Mouse (Mus musculus): ENCODE results near the gene Tmem200c. TPM values are rescaled to one million over a fixed set of nuclear protein-coding genes. Genes with fewer than 3 reads are reported as not detected.

Gene Tmem200c
- total RNA-seq (2014; rRNA removed; ENCODE audit: low replicate concordance) (0.19 TPM in 1 of 2 replicates, not detected in the other), polyA plus RNA-seq (2015; fragmentation: Nextera tagmentation; extraction: Ambion mirVana) (not detected in 2 replicates)

DNA sequence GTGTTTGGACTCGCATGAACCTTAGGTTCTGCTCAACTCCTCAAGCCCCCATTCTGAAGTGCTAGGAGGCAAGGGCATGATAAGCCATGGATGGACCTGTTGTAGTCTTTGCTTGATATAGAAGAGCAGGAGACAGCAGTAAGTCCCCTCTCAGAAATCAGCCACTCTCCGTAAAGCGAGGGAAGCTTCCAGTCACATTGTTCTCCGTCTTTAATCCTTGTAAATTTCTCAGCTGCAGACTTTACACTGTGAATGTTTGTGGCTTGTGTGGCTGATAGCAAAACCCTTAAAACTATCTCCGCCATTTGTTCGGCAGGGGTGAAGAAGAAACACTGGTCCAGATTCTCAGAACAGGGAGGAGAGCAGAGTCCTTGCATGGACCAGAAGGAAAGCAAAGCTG lies at the start of gene Tmem200c:
TSS of gene Tmem200c (plus strand) at position 301 of the 400 bp plus-strand sequence.
- DNase-seq (ENCODE audit: low spot score) (no peak), ATAC-seq (ENCODE audit: insufficient read depth, low read depth) (no peak)
- Histone ChIP-seq H3K27me3 (ENCODE audit: control insufficient read depth, insufficient read depth, low read length) (no peaks in the 10 kb centered on the region), H3K4me2 (ENCODE audit: low read depth, low read length) (no peak within 1 kb of the TSS), H3K36me3 (replicated peaks; ENCODE audit: control insufficient read depth, insufficient read depth, low read length) (no peaks in the 10 kb centered on the region), H3K27ac (ENCODE audit: low read depth) (no peak within 1 kb of the TSS), H3K4me3 (ENCODE audit: low read depth, low read length) (no peak within 1 kb of the TSS), H3K9ac (replicated peaks; ENCODE audit: low read depth, low read length) (no peak within 1 kb of the TSS), H3K4me1 (ENCODE audit: control insufficient read depth, insufficient read depth) (no peaks in the 10 kb centered on the region), H3K9me3 (replicated peaks; ENCODE audit: control insufficient read depth, low read length) (no peaks in the 10 kb centered on the region)
- TF ChIP-seq EP300 (IDR thresholded peaks at IDR 0.05; ENCODE audit: low read depth) = no peak
- no peak for TF ChIP-seq CTCF (IDR thresholded peaks at IDR 0.05; ENCODE audit: low read depth)
- 70% methylated on average over 6 of the region's 6 CpGs for WGBS

DNA sequence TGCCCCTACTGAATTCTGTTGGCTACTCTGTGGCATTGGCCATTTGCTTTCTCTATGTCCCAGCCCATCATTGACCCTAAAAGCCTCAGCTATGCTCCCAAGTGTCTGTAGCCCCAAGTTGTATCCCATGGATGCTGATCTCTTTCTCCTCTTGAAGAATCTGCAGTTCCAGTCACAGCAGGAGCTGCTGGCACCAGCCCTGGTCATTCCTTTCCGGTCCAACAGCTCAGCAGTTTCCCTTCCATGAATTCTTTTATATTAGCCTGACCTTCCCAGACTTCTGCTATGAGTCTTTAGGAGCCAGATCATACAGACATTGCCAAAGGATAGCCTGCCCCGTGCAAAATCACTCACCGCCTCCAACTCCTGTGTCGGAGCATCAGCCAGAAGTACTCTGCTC lies 32.7 kb upstream of the Tmem200c start:
- 74% methylated on average over 4 of the region's 4 CpGs for WGBS
- no peak overlapping the region for H3K4me2 ChIP-seq (ENCODE audit: low read depth, low read length)
- H3K27ac ChIP-seq (ENCODE audit: low read depth) = no peak overlapping the region
- no peak overlapping the region for H3K4me3 ChIP-seq (ENCODE audit: low read depth, low read length)
- no peaks in the 10 kb centered on the region for H3K27me3 ChIP-seq (ENCODE audit: control insufficient read depth, insufficient read depth, low read length)
- TF ChIP-seq CTCF (IDR thresholded peaks at IDR 0.05; ENCODE audit: low read depth) (no peak), EP300 (IDR thresholded peaks at IDR 0.05; ENCODE audit: low read depth) (no peak)
- no peaks in the 10 kb centered on the region for H3K9me3 ChIP-seq (replicated peaks; ENCODE audit: control insufficient read depth, low read length)
- ATAC-seq (ENCODE audit: insufficient read depth, low read depth) (no peak), DNase-seq (ENCODE audit: low spot score) (no peak)
- H3K9ac ChIP-seq (replicated peaks; ENCODE audit: low read depth, low read length) = no peak overlapping the region
- no peaks in the 10 kb centered on the region for H3K4me1 ChIP-seq (ENCODE audit: control insufficient read depth, insufficient read depth)
- H3K36me3 ChIP-seq (replicated peaks; ENCODE audit: control insufficient read depth, insufficient read depth, low read length) = no peaks in the 10 kb centered on the region

DNA sequence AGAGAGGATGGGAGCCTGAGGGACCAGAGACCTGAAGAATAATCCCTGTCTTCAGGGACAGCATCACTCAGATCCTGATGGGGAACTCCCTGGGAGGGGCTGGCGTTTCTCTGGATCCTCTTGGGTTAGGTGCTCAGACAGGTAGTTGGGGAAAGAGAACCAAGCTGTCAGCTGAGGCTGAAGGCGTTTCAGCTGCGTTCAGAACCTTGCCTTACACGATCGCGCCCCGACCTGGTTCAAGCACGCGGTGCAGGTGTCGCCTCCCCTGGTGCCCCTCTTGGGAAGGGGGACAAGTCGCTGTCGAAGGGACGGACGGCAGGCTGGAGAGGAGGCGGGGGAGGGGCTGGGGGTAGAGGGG lies 10.2 kb downstream of the Tmem200c start:
- Histone ChIP-seq H3K4me3 (ENCODE audit: low read depth, low read length) (peak overlapping the region; percentile 51), H3K9ac (replicated peaks; ENCODE audit: low read depth, low read length) (no peak overlapping the region), H3K36me3 (replicated peaks; ENCODE audit: control insufficient read depth, insufficient read depth, low read length) (no peaks in the 10 kb centered on the region), H3K4me2 (ENCODE audit: low read depth, low read length) (peak overlapping the region; percentile 67), H3K4me1 (ENCODE audit: control insufficient read depth, insufficient read depth) (peaks cover 15% of the 10 kb centered on the region; the same call in 1 of the 2 replicates), H3K27me3 (ENCODE audit: control insufficient read depth, insufficient read depth, low read length) (peaks cover 79% of the 10 kb centered on the region), H3K9me3 (replicated peaks; ENCODE audit: control insufficient read depth, low read length) (no peaks in the 10 kb centered on the region), H3K27ac (ENCODE audit: low read depth) (no peak overlapping the region)
- TF ChIP-seq CTCF (IDR thresholded peaks at IDR 0.05; ENCODE audit: low read depth) = no peak
- TF ChIP-seq EP300 (IDR thresholded peaks at IDR 0.05; ENCODE audit: low read depth) = no peak
- 1% methylated on average over 10 of the region's 15 CpGs for WGBS
- DNase-seq (ENCODE audit: low spot score) (no peak), ATAC-seq (ENCODE audit: insufficient read depth, low read depth) (no peak)

DNA sequence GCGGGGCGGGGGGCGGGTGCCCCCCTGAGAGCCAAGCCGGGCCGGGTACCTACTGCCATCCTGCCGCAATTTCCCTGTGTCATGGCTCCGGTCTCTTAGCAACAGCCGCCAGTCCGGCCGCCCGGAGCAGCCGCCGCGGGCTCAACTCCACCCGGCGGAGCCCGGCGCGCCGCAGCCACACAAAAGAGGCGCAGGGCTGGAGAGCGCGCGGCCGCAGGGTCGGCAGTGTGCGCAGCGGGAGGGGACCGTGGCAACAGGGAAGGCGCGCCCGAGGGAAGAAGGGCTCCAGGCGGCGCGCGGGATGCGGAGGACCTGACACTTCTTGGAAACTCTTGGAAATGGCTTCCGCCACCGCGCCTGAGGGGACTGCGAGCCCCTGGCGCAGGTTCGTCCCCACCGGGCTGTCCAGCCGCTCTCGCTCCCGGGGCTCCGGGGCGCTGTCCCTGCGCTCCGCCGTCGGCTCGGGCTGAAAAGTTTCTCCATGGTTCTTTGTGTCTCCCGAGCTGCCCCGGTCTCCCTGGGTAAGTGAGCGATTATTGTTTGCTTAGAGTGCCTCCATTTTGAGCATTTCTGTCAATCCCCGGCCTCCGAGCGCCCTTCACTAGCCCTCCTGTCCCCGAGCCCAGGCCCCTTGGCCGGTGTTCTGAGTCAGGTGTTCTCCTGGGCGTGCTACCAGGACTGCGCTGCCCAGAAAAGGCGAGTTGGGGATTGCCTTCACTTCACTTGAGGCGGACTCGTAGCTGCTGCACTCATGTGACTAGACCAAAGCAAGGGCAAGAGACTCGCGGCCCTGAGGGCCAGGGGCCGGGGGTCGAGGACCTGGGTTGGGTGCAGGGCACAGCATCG lies 10.8 kb downstream of the Tmem200c start:
- no peak for TF ChIP-seq CTCF (IDR thresholded peaks at IDR 0.05; ENCODE audit: low read depth)
- no peak for TF ChIP-seq EP300 (IDR thresholded peaks at IDR 0.05; ENCODE audit: low read depth)
- under 1% methylated on average over 64 of the region's 72 CpGs for WGBS
- ATAC-seq (ENCODE audit: insufficient read depth, low read depth) = peak; percentile 39; the same call in 1 of the 2 replicates
- H3K9ac ChIP-seq (replicated peaks; ENCODE audit: low read depth, low read length) = no peak overlapping the region; the same call in 1 of the 2 replicates
- DNase-seq (ENCODE audit: low spot score) = no peak
- H3K36me3 ChIP-seq (replicated peaks; ENCODE audit: control insufficient read depth, insufficient read depth, low read length) = no peaks in the 10 kb centered on the region
- H3K4me3 ChIP-seq (ENCODE audit: low read depth, low read length) = peak overlapping the region; percentile 51
- no peak overlapping the region for H3K27ac ChIP-seq (ENCODE audit: low read depth)
- H3K4me2 ChIP-seq (ENCODE audit: low read depth, low read length) = peak overlapping the region; percentile 67
- peaks cover 19% of the 10 kb centered on the region; the same call in 1 of the 2 replicates for H3K4me1 ChIP-seq (ENCODE audit: control insufficient read depth, insufficient read depth)
- H3K27me3 ChIP-seq (ENCODE audit: control insufficient read depth, insufficient read depth, low read length) = peaks cover 81% of the 10 kb centered on the region
- H3K9me3 ChIP-seq (replicated peaks; ENCODE audit: control insufficient read depth, low read length) = no peaks in the 10 kb centered on the region

DNA sequence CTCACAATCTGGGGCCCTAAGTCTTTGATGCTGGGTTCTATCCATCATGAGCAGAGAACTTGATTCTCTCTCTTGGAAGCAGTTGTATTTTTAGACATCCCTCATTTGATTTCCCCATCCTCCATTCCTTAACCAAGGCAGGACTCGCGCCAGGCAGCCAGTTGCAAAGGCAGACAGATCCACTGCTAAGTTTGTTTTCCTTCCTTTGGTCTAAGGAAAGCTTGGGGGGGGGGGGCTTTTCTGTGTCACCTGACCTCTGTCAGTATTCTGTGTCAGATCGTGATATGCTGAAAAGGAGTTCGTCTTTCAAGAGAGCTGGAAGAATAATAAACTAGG lies 11.4 kb downstream of the Tmem200c start:
- H3K4me2 ChIP-seq (ENCODE audit: low read depth, low read length) = peak overlapping the region; percentile 67
- H3K4me1 ChIP-seq (ENCODE audit: control insufficient read depth, insufficient read depth) = peaks cover 19% of the 10 kb centered on the region; the same call in 1 of the 2 replicates
- DNase-seq (ENCODE audit: low spot score) (no peak), ATAC-seq (ENCODE audit: insufficient read depth, low read depth) (no peak)
- H3K9me3 ChIP-seq (replicated peaks; ENCODE audit: control insufficient read depth, low read length) = no peaks in the 10 kb centered on the region
- no peaks in the 10 kb centered on the region for H3K36me3 ChIP-seq (replicated peaks; ENCODE audit: control insufficient read depth, insufficient read depth, low read length)
- H3K27ac ChIP-seq (ENCODE audit: low read depth) = no peak overlapping the region
- peaks cover 79% of the 10 kb centered on the region for H3K27me3 ChIP-seq (ENCODE audit: control insufficient read depth, insufficient read depth, low read length)
- no peak overlapping the region for H3K9ac ChIP-seq (replicated peaks; ENCODE audit: low read depth, low read length)
- TF ChIP-seq EP300 (IDR thresholded peaks at IDR 0.05; ENCODE audit: low read depth) (no peak), CTCF (IDR thresholded peaks at IDR 0.05; ENCODE audit: low read depth) (no peak)
- H3K4me3 ChIP-seq (ENCODE audit: low read depth, low read length) = peak overlapping the region; percentile 51
- WGBS = 12% methylated on average over 4 of the region's 4 CpGs

Data from heart, postnatal 0 days (tissue).